Mouse (Mus musculus) intestine, embryonic 15.5 days (tissue): ENCODE results near the gene Ubqln4. TPM values are rescaled to one million over a fixed set of nuclear protein-coding genes. Genes with fewer than 3 reads are reported as not detected.
"Not testable (repeated sequence)": the region's sequence is repeated elsewhere in the genome, so short reads cannot be mapped to it uniquely, and the experiment has no call there.

Experiments used
- ATAC-seq: fragments of 200-750 bp; cut with Nextera tagmentation; 2 replicates; pipeline ENCODE4 v1.8.0; 2017; ENCODE audit warnings: moderate TSS enrichment, moderate library complexity
- H3K27ac ChIP-seq: fragments of 300-500 bp; sonication (generic); 2 replicates; pipeline ENCODE4 v1.5.1; 2015; ENCODE audit warnings: mild to moderate bottlenecking, inconsistent platforms
- H3K27me3 ChIP-seq: fragments of 300-500 bp; sonication (generic); replicated peaks from 2 replicates; pipeline ENCODE4 v1.6.1; 2015; ENCODE audit warnings: inconsistent platforms
- H3K36me3 ChIP-seq: fragments of 300-500 bp; sonication (generic); 2 replicates; pipeline ENCODE4 v1.6.1; 2015; ENCODE audit warnings: inconsistent platforms
- H3K4me1 ChIP-seq: fragments of 300-500 bp; sonication (generic); replicated peaks from 2 replicates; pipeline ENCODE4 v1.6.1; 2015; ENCODE audit warnings: inconsistent platforms
- H3K4me2 ChIP-seq: fragments of 300-500 bp; sonication (generic); replicated peaks from 2 replicates; pipeline ENCODE4 v1.6.1; 2015; ENCODE audit warnings: mild to moderate bottlenecking, inconsistent platforms
- H3K4me3 ChIP-seq: fragments of 300-500 bp; sonication (generic); replicated peaks from 2 replicates; pipeline ENCODE4 v1.5.1; 2015; ENCODE audit warnings: inconsistent platforms
- H3K9ac ChIP-seq: fragments of 300-500 bp; sonication (generic); 2 replicates; pipeline ENCODE4 v1.6.1; 2015; ENCODE audit warnings: inconsistent platforms
- H3K9me3 ChIP-seq: fragments of 300-500 bp; sonication (generic); 2 replicates; pipeline ENCODE4 v1.6.1; 2016; ENCODE audit warnings: inconsistent platforms
- WGBS: fragments of 180-500 bp; shearing (Covaris S2); methylation state at CpG from one replicate; pipeline ENCODE4 v1.1.7; 2015; 5-methylcytosine and 5-hydroxymethylcytosine counted together
- polyA plus RNA-seq: library from polyadenylated mRNA; unstranded; fragments of >200 nt; fragmentation: Nextera tagmentation; extraction: Ambion mirVana; gene quantifications from 2 replicates; pipeline ENCODE4 v1.2.1, GENCODE M21; 2015

Gene Ubqln4
- polyA plus RNA-seq, 1 experiment from 2014 or later, result 43.7 TPM

DNA sequence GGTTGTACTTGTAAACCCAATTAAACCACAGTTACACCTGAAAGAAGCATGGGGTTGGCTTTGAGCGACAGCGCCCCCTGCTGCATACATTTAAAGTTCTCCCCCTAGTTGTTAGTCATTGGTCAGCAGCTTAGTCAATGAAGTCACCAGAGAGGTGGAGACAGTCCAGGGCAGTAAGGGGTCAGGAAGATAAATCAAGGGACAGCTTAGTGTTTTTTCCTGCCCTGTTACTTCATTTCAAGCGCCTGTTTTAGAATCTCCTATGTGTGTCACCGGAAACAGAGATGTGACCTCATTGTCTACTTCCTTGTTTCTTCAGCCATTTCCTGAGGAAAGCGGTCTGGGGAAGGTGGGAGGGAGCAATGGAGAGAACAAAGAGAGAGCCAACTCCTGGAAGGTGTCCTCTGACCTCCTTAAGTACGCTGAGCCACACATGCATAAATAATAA, 50.2 kb downstream of the Ubqln4 start:
- Histone ChIP-seq H3K27ac (no peak overlapping the region), H3K9ac (no peak overlapping the region), H3K36me3 (no peaks in the 10 kb centered on the region), H3K27me3 (no peaks in the 10 kb centered on the region), H3K9me3 (no peaks in the 10 kb centered on the region), H3K4me3 (no peak overlapping the region), H3K4me1 (peaks cover 7% of the 10 kb centered on the region; the same call in 1 of the 2 replicates), H3K4me2 (no peak overlapping the region)
- WGBS, result 19% methylated on average over 6 of the region's 6 CpGs
- ATAC-seq, result peak; percentile 50

DNA sequence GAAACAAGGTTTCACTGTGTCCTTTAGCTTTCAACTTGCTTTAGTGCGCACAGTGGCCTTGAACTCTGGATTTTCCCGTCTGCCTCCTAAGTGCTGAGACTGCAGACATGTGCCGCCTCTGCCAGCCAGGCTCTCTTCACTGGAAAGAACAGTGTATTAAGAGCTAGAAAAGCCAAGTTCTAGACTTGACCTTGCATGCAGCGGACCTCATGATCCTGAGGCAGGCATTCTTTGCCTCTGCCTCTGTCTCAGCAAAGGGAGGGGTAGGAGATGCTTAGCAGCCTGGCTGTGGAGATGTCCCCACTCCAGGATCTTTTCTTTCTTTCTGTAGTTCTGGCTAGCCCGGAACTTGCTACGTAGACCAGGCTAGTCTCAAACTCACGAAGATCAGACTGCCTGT, 51.3 kb downstream of the Ubqln4 start:
- Histone ChIP-seq H3K4me2 (no peak overlapping the region), H3K9me3 (no peaks in the 10 kb centered on the region), H3K4me3 (no peak overlapping the region), H3K27ac (no peak overlapping the region), H3K36me3 (no peaks in the 10 kb centered on the region), H3K9ac (no peak overlapping the region), H3K4me1 (peaks cover 7% of the 10 kb centered on the region; the same call in 1 of the 2 replicates), H3K27me3 (no peaks in the 10 kb centered on the region)
- 86% methylated on average over 7 of the region's 7 CpGs for WGBS
- no peak for ATAC-seq

DNA sequence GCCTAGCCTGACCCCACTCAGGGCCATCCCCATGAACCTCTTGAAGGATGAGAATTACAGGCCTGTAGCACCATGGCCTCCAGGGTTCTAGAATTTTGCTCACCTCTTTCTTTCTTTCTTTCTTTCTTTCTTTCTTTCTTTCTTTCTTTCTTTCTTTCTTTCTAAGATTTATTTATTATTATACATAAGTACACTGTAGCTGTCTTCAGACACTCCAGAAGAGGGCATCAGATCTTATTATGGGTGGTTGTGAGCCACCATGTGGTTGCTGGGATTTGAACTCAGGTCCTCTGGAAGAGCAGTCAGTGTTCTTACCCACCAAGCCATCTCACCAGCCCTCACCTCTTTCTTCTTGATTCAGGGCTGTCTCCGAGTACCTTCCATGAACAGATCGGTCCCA, 52.1 kb downstream of the Ubqln4 start, which contains the start of gene Arhgef2:
TSS of gene Arhgef2 (plus strand) at position 301 of the 400 bp plus-strand sequence.
- not testable (repeated sequence) for H3K4me1 ChIP-seq, H3K9me3 ChIP-seq, H3K27ac ChIP-seq, H3K27me3 ChIP-seq, ATAC-seq, H3K36me3 ChIP-seq, H3K9ac ChIP-seq, H3K4me3 ChIP-seq
- peak within 1 kb of the TSS; percentile 60; the same call in 1 of the 2 replicates for H3K4me2 ChIP-seq
- WGBS, result 94% methylated on average over 2 of the region's 2 CpGs

DNA sequence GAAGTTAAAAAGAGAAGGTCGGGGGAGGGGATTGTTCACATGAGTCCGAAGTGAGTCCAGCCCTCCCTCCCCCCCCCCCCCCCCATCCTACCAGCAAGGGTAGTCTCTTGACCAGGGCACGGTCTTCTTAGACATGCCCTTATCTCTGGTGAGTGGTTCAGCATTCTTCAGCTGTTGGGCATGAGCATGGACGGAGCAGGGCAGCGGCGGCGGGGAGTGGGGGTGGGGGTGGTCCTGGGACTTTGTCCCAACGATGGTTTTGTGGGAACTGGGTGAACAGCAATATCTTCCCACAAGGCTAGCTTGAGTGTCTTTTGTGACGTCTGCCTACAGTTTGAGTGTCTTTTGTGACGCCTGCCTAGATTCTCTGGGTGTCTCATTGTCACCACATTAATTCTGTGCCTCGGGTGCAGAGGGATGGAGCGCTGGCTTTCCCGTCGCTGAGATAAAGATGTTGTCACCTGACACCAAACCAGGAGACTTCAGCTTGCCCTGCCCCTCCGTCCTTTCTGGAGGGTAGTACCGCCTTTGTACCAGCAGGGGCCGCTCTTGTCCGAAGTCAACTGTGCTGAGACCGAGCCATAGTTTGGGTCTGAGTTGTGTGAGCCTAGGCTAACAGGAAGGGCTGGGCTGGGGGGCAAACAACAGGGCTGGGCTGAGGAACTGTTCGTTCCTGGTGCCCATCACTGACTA, 53.7 kb downstream of the Ubqln4 start:
- ATAC-seq, result peak; percentile 92
- under 1% methylated on average over 20 of the region's 20 CpGs for WGBS
- no peaks in the 10 kb centered on the region for H3K36me3 ChIP-seq
- no peaks in the 10 kb centered on the region for H3K27me3 ChIP-seq
- H3K4me3 ChIP-seq, result peak overlapping the region; percentile 17
- H3K9ac ChIP-seq, result peak overlapping the region; percentile 13; the same call in 1 of the 2 replicates
- no peaks in the 10 kb centered on the region for H3K9me3 ChIP-seq
- H3K4me2 ChIP-seq, result peak overlapping the region; percentile 60
- H3K27ac ChIP-seq, result no peak overlapping the region
- peaks cover 7% of the 10 kb centered on the region; the same call in 1 of the 2 replicates for H3K4me1 ChIP-seq

DNA sequence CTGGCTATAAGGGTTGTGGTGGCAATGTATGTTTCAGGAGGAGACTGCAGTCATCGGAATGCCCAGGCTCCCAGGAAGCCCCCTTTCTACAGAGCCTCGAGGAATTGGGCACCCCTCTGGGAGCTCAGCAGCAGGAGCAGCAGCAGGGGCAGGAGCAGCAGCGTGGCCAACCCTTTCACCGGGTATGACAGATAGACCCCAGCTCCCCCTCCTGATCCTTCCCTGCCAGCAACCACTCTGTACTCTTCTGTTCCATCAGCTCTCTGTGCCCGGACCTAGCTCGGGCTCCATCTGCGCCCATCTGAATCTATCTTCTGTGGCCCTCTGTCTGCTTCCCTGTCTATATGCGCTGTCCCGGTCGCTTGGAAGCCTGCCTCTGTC, 54.2 kb downstream of the Ubqln4 start:
- no peak overlapping the region for H3K9ac ChIP-seq
- H3K9me3 ChIP-seq, result no peaks in the 10 kb centered on the region
- peak; percentile 46; the same call in 1 of the 2 replicates for ATAC-seq
- H3K4me1 ChIP-seq, result peaks cover 7% of the 10 kb centered on the region; the same call in 1 of the 2 replicates
- H3K36me3 ChIP-seq, result no peaks in the 10 kb centered on the region
- H3K4me3 ChIP-seq, result peak overlapping the region; percentile 13; the same call in 1 of the 2 replicates
- H3K27me3 ChIP-seq, result no peaks in the 10 kb centered on the region
- 26% methylated on average over 10 of the region's 10 CpGs for WGBS
- H3K4me2 ChIP-seq, result peak overlapping the region; percentile 60
- no peak overlapping the region for H3K27ac ChIP-seq

DNA sequence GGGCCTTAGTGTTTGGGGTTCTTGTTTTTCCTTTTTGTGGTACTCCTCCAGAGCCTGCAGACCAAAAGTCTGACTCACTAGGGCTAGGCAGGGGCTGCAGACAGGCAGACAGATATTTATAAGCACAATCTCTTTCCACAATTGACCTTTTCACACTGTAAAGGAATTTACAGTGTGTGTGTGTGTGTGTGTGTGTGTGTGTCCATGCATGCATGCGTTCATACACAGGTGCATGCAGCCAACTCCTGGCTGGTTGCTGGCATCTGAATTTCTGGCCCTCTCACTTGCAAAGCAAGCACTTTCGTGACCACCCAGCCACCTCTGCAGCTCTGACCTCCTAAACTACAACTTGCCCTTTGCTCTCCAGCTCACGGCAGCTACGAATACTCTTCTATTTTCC, 55.5 kb downstream of the Ubqln4 start:
- Histone ChIP-seq H3K4me1 (peaks cover 7% of the 10 kb centered on the region; the same call in 1 of the 2 replicates), H3K9me3 (no peaks in the 10 kb centered on the region), H3K27ac (no peak overlapping the region), H3K4me3 (no peak overlapping the region), H3K4me2 (no peak overlapping the region), H3K36me3 (no peaks in the 10 kb centered on the region), H3K9ac (no peak overlapping the region), H3K27me3 (no peaks in the 10 kb centered on the region)
- ATAC-seq, result no peak
- 64% methylated on average over 4 of the region's 4 CpGs for WGBS

DNA sequence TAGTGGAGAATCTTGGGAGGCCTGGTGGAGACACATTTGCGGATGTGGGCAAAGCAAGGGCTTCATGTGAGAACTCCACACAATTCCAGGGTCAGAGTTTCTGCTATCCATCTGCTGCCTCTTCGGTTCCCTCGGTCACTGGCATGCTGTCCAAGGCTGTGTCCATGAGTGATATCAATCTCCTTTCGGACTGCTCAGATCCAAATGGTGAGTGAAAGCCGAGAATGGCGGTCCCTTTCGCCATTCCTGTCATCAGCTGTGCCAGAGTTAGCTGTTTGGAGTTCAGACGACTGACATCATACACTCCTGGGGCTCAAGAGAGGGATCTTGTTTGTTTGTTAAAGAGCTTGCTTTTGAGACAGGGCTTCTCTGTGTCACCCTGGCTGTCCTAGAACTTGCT, 60.9 kb downstream of the Ubqln4 start:
- no peak for ATAC-seq
- peaks cover 18% of the 10 kb centered on the region for H3K4me1 ChIP-seq
- H3K4me3 ChIP-seq, result no peak overlapping the region
- no peak overlapping the region for H3K9ac ChIP-seq
- H3K27ac ChIP-seq, result no peak overlapping the region
- no peak overlapping the region for H3K4me2 ChIP-seq
- WGBS, result 78% methylated on average over 8 of the region's 8 CpGs
- H3K27me3 ChIP-seq, result no peaks in the 10 kb centered on the region
- no peaks in the 10 kb centered on the region for H3K36me3 ChIP-seq
- no peaks in the 10 kb centered on the region for H3K9me3 ChIP-seq

DNA sequence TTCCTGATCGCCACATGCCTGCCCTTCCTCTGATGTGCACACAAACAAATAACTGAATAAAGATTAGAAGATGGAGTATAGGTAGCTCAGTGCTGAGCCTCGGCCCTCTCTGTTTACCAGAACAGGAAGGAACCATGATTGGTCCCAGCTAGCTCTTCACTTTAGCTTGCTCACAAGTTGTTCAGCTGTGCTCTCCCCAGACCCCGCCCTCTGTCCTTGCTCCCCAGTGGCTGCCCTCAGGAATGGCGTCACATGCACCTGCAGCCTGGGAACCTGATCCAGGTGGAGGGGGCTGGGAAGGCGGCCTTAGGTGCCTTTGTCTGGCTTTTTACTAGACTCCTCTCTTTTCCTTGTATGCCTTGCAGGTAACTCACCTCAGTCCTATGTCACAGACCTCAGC, 61.6 kb downstream of the Ubqln4 start:
- Histone ChIP-seq H3K4me2 (no peak overlapping the region), H3K27ac (0 out of 2 replicates have a peak overlapping the region, but pooled peaks have one; percentile 32), H3K4me1 (peaks cover 18% of the 10 kb centered on the region), H3K4me3 (no peak overlapping the region), H3K27me3 (no peaks in the 10 kb centered on the region), H3K9me3 (no peaks in the 10 kb centered on the region), H3K9ac (no peak overlapping the region), H3K36me3 (no peaks in the 10 kb centered on the region)
- 57% methylated on average over 5 of the region's 5 CpGs for WGBS
- ATAC-seq, result peak; percentile 84

DNA sequence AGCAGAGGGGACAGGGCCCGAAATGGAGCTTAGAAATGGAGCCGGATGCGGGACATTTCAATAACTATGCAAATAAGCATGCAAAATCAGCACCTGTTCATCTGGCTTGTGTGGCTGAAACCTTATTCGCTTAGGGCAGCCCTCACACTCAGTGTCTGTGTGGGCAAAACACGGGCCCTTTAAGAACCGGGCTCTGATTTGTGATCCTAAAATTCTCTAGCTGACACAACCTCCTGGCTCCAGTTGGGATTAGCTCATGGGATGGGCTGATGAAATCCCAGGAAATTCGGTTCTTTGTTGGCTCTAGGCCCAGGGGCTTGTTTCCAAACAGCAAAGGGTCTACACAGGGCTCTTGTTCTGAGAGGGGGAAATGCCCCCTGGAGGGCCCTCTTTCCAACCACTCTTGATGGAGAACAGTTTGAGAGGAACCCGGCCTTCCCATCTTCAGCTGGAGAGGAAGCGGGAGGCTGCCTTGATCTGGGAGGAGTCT, 62.4 kb downstream of the Ubqln4 start:
- Histone ChIP-seq H3K27me3 (no peaks in the 10 kb centered on the region), H3K36me3 (no peaks in the 10 kb centered on the region), H3K27ac (peak overlapping the region; percentile 34; the same call in 1 of the 2 replicates), H3K9ac (no peak overlapping the region), H3K4me3 (0 out of 2 replicates have a peak overlapping the region, but pooled peaks have one; percentile 4), H3K9me3 (no peaks in the 10 kb centered on the region), H3K4me2 (0 out of 2 replicates have a peak overlapping the region, but pooled peaks have one; percentile 12), H3K4me1 (peaks cover 18% of the 10 kb centered on the region)
- 47% methylated on average over 9 of the region's 9 CpGs for WGBS
- ATAC-seq, result no peak; the same call in 1 of the 2 replicates

DNA sequence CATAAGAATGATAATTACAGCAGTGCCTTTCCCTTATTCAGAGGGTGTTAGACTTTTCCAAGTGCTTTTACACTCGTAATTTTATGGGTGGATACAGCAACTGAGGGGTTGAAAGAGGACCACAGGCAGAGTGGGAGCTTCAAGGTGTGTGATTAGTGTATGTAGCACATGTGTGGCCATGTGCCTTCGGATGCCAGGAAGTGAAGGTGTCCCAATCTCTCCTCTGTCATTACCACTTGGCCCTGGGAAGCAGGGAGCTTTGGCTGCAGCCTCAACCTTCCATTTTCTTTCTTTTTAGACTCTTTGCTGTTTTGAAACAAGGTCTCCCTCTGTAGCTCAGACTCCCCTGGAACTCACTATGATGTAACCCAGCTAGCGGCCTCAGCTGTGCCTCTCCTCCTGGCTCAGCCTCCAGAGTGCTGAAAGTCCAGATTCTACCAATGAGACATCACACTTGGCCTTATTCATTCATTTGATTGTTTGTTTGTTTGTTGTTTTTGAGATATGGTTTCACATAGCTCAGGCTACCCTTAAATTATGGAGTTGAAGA, 63.5 kb downstream of the Ubqln4 start:
- Histone ChIP-seq H3K27ac (no peak overlapping the region), H3K36me3 (no peaks in the 10 kb centered on the region), H3K4me1 (peaks cover 18% of the 10 kb centered on the region), H3K4me3 (no peak overlapping the region), H3K9me3 (no peaks in the 10 kb centered on the region), H3K9ac (no peak overlapping the region), H3K27me3 (no peaks in the 10 kb centered on the region), H3K4me2 (peak overlapping the region; percentile 12; the same call in 1 of the 2 replicates)
- ATAC-seq, result no peak
- 80% methylated on average over 3 of the region's 3 CpGs for WGBS

DNA sequence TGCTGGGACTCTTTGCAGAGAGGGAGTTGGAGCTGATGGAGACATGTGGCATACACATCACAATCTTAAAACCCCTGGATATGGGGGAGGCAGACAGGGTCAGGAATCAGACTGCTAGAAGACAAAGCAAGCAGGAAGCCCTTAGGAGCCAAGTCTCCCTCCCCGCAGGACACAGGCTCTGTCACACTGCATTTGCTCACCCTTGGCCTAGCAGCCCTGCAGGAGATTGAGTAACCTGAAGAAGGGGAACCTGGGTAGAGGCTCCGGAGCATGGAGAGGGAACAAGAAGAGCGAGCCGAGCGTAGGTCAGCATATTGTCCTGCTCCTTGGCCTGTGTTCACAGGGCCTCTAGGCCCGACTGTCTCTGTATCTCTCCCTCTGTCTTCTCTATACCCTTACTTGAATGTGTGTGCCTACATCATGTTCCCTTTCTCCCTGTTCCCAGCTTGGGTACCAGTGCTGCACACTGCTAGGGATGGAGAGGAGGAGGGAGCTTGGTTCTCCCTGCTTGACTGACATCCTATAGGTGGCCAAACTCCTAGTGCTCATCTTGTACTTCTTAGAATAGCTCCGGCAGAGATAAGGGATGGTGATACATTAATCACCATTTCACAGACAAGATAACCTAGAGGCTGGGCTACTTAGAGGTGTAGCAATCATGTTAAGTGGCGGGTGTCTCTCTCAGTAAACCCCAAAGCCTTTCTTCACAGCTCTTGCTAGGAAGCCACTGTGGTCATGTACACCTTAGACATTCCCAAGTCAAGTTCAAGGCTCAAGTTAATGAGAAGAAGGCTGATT, 64.7 kb downstream of the Ubqln4 start:
- no peak overlapping the region for H3K27ac ChIP-seq
- no peaks in the 10 kb centered on the region for H3K9me3 ChIP-seq
- ATAC-seq, result no peak
- no peak overlapping the region for H3K4me3 ChIP-seq
- peaks cover 23% of the 10 kb centered on the region for H3K4me1 ChIP-seq
- H3K4me2 ChIP-seq, result no peak overlapping the region
- WGBS, result 69% methylated on average over 8 of the region's 8 CpGs
- no peak overlapping the region for H3K9ac ChIP-seq
- H3K36me3 ChIP-seq, result no peaks in the 10 kb centered on the region
- no peaks in the 10 kb centered on the region for H3K27me3 ChIP-seq
